8 mouse cellular contexts compared by ENCODE assay signal in genomic region chr8:108748851-108749376, GRCm38 (mm10).
A peak's percentile ranks its signal among the peaks of the same experiment; 100 is the strongest.
DNase-seq lines count a peak whose midpoint lies in the region; ATAC-seq lines count a peak whose summit lies in the region.

No protein-coding gene starts in this region.

- H3K27me3 ChIP-seq in embryonic facial prominence, embryonic 14.5 days (replicated peaks; ENCODE audit: control insufficient read depth, insufficient read depth, low read length): no peaks in the 10 kb centered on the region
- no peaks in the 10 kb centered on the region for H3K27me3 ChIP-seq in intestine, embryonic 16.5 days (replicated peaks; ENCODE audit: control insufficient read depth, insufficient read depth, low read length)
- no peaks in the 10 kb centered on the region for H3K27me3 ChIP-seq in midbrain, embryonic 16.5 days (ENCODE audit: control insufficient read depth, insufficient read depth, low read depth, low read length)

- H3K36me3 ChIP-seq in embryonic facial prominence, embryonic 14.5 days (ENCODE audit: control insufficient read depth, insufficient read depth, low read length): no peaks in the 10 kb centered on the region
- H3K36me3 ChIP-seq in intestine, embryonic 16.5 days (ENCODE audit: control insufficient read depth, insufficient read depth, low read length): no peaks in the 10 kb centered on the region
- no peaks in the 10 kb centered on the region for H3K36me3 ChIP-seq in midbrain, embryonic 16.5 days (ENCODE audit: control insufficient read depth, insufficient read depth, low read length)

- peak; percentile 51 for DNase-seq in layer of hippocampus, adult 11-12 months (ENCODE audit: low spot score)
- no peak for DNase-seq in layer of hippocampus, adult 8-10 months (ENCODE audit: low spot score in 2 of 2)
- peak; percentile 28 for DNase-seq in NIH3T3 (ENCODE audit: low read depth)
- peak; percentile 79 for DNase-seq in embryonic facial prominence, embryonic 14.5 days (ENCODE audit: low spot score)
- no peak for DNase-seq in T-cell, adult 2 months (ENCODE audit: low spot score)
- no peak for DNase-seq in thymus, postnatal 10 days (ENCODE audit: low spot score in 2 of 2)

- peak overlapping the region; percentile 19; the same call in 1 of the 2 replicates for H3K4me2 ChIP-seq in embryonic facial prominence, embryonic 14.5 days (ENCODE audit: low read depth, low read length)
- no peak overlapping the region for H3K4me2 ChIP-seq in intestine, embryonic 16.5 days (ENCODE audit: low read depth, low read length)
- H3K4me2 ChIP-seq in midbrain, embryonic 16.5 days (ENCODE audit: low read length): peak overlapping the region; percentile 19; the same call in 1 of the 2 replicates

- H3K4me1 ChIP-seq in embryonic facial prominence, embryonic 14.5 days (ENCODE audit: control insufficient read depth, insufficient read depth, low read length): peaks cover 19% of the 10 kb centered on the region
- H3K4me1 ChIP-seq in intestine, embryonic 16.5 days (ENCODE audit: control insufficient read depth, insufficient read depth, low read length): peaks cover 42% of the 10 kb centered on the region
- H3K4me1 ChIP-seq in midbrain, embryonic 16.5 days (ENCODE audit: control insufficient read depth, insufficient read depth, low read length): peaks cover 18% of the 10 kb centered on the region

- WGBS in embryonic facial prominence, embryonic 14.5 days: 11% methylated on average over 6 of the region's 6 CpGs
- WGBS in intestine, embryonic 16.5 days: 27% methylated on average over 6 of the region's 6 CpGs
- WGBS in midbrain, embryonic 16.5 days: 7% methylated on average over 6 of the region's 6 CpGs

- no peaks in the 10 kb centered on the region for H3K9me3 ChIP-seq in embryonic facial prominence, embryonic 14.5 days (ENCODE audit: control insufficient read depth, low read length)
- no peaks in the 10 kb centered on the region for H3K9me3 ChIP-seq in intestine, embryonic 16.5 days (ENCODE audit: control insufficient read depth, low read length)
- no peaks in the 10 kb centered on the region for H3K9me3 ChIP-seq in midbrain, embryonic 16.5 days (replicated peaks; ENCODE audit: control insufficient read depth, low read length, poor library complexity, severe bottlenecking)

- peak overlapping the region; percentile 49 for H3K27ac ChIP-seq in embryonic facial prominence, embryonic 14.5 days (replicated peaks; ENCODE audit: low read depth, low read length)
- no peak overlapping the region for H3K27ac ChIP-seq in intestine, embryonic 16.5 days (ENCODE audit: low read length)
- H3K27ac ChIP-seq in midbrain, embryonic 16.5 days (ENCODE audit: low read length): peak overlapping the region; percentile 41; the same call in 1 of the 2 replicates

- no peak overlapping the region for H3K4me3 ChIP-seq in embryonic facial prominence, embryonic 14.5 days (ENCODE audit: low read depth, low read length)
- no peak overlapping the region for H3K4me3 ChIP-seq in intestine, embryonic 16.5 days (ENCODE audit: low read length)
- H3K4me3 ChIP-seq in midbrain, embryonic 16.5 days (ENCODE audit: low read depth, low read length): no peak overlapping the region

- H3K9ac ChIP-seq in embryonic facial prominence, embryonic 14.5 days (ENCODE audit: low read depth, low read length): no peak overlapping the region
- H3K9ac ChIP-seq in intestine, embryonic 16.5 days (ENCODE audit: low read depth, low read length): 0 out of 2 replicates have a peak overlapping the region, but pooled peaks have one; percentile 33
- no peak overlapping the region for H3K9ac ChIP-seq in midbrain, embryonic 16.5 days (ENCODE audit: low read depth, low read length)

- peak; percentile 59 for ATAC-seq in embryonic facial prominence, embryonic 14.5 days (ENCODE audit: low read depth)
- peak; percentile 49 for ATAC-seq in intestine, embryonic 16.5 days
- ATAC-seq in midbrain, embryonic 16.5 days: peak; percentile 44; the same call in 1 of the 2 replicates

Comparison
In these comparisons a context has a peak if more than half of its experiments do, and no peak if none do; other contexts are left out.
1. DNase-seq: peak in layer of hippocampus, adult 11-12 months (single experiment), NIH3T3 (single experiment) and embryonic facial prominence, embryonic 14.5 days (single experiment); none in layer of hippocampus, adult 8-10 months (0 of 2), T-cell, adult 2 months (single experiment) and thymus, postnatal 10 days (0 of 2).
2. Peak in every context shown above with its lines, with median percentiles within 50 percentile points of each other: ATAC-seq.